Mouse (Mus musculus): Measurements from ENCODE around the gene Kdm2b.

GRCm38 (mm10) chr5:122923871-122924465 is 65.7 kb downstream of the Kdm2b start:
- no peak for TF ChIP-seq POLR2A (IDR thresholded peaks at IDR 0.05; ENCODE audit: control insufficient read depth, low read depth, low read length)
- TF ChIP-seq CTCF (IDR thresholded peaks at IDR 0.05; ENCODE audit: control insufficient read depth, insufficient read depth, insufficient replicate concordance, low read depth, low read length), result no peak
